Mouse (Mus musculus) R1 (cell line): ENCODE measurements at regions not wholly inside any gene's neighbourhood (a gene's known extent, or its start where the extent isn't known, plus 50 kb on each side); places are given as distances from the start of the nearest gene placed in this dataset.

ENCODE experiments used
- DNase-seq: peaks from one replicate; pipeline ENCODE4 v3.0.0-alpha.2; 2018; ENCODE audit warnings: low read depth, low spot score

GRCm38 (mm10) chr11:15836307-15836706 is 421.2 kb upstream of the Vstm2a start:
- DNase-seq: no peak

- no peak for DNase-seq
Measured at GRCm38 (mm10) chr11:15838640-15839226, 418.8 kb upstream of the Vstm2a start.

GRCm38 (mm10) chr11:15839271-15839670 is 418.3 kb upstream of the Vstm2a start:
- DNase-seq: no peak

GRCm38 (mm10) chr11:15879136-15879535 is 378.4 kb upstream of the Vstm2a start:
- peak; percentile 59 for DNase-seq
